Mouse (Mus musculus) ES-E14 (cell line): Measurements from ENCODE around the gene Dab2ip.

Source experiments
- CHD2 ChIP-seq: IDR thresholded peaks from 2 replicates; pipeline ENCODE4 v1.6.1; 2014; ENCODE audit warnings: mild to moderate bottlenecking, low read depth, low read length, inconsistent platforms
- HCFC1 ChIP-seq: IDR thresholded peaks from 2 replicates; pipeline ENCODE4 v1.6.1; 2012; ENCODE audit warnings: low read length, inconsistent platforms, borderline replicate concordance; ENCODE audit not compliant: insufficient read depth
- MAFK ChIP-seq: IDR thresholded peaks from 2 replicates; pipeline ENCODE4 v1.6.1; 2014; ENCODE audit warnings: mild to moderate bottlenecking, low read depth, low read length, inconsistent platforms; ENCODE audit not compliant: insufficient read depth
- ZC3H11A ChIP-seq: IDR thresholded peaks from 2 replicates; pipeline ENCODE4 v1.6.1; 2012; ENCODE audit warnings: low read depth, mild to moderate bottlenecking, inconsistent platforms, low read length, borderline replicate concordance
- ZNF384 ChIP-seq: IDR thresholded peaks from 2 replicates; pipeline ENCODE4 v1.6.1; 2012; ENCODE audit warnings: low read depth, low read length, inconsistent platforms

DNA sequence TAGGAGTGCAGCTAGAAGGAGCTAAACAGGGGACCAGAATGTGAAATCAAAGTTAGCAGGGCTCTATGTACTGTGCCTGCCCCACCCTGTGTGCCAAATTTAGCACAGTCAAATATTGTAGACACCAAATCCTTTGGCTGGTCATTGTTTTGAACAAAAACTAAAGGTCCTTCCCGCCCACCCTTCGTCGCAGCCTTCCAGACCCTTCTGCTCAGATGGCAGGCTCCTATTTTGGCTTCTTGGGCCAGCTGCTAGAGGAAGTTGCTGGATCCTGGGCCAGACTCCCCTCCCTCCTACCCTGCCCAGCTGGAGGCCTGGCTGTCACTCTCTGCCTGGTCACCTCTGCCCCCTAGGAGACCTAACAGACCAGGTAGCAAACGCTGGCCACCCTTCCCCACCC, 38.7 kb downstream of the Dab2ip start:
- TF ChIP-seq CHD2 (no peak), MAFK (no peak), ZNF384 (no peak), ZC3H11A (no peak), HCFC1 (no peak)
